Mouse (Mus musculus): ENCODE measurements around the gene Grik2. TPM values are rescaled to one million over a fixed set of nuclear protein-coding genes. Genes with fewer than 3 reads are reported as not detected.
"Not testable (repeated sequence)": the region's sequence is repeated elsewhere in the genome, so short reads cannot be mapped to it uniquely, and the experiment has no call there.

Grik2 gene
- total RNA-seq, 2 experiments from 2014 or later = 85.4 to 114 TPM

- DNase-seq (ENCODE audit: extremely low spot score in 1 of 2, low spot score in 1 of 2) = no peak
Measured at GRCm38 (mm10) chr10:49704446-49704845, 84.1 kb downstream of the Grik2 start.

- no peak for DNase-seq (ENCODE audit: extremely low spot score in 1 of 2, low spot score in 1 of 2)
Measured at GRCm38 (mm10) chr10:49652320-49652719, 136.2 kb downstream of the Grik2 start.

- DNase-seq (ENCODE audit: extremely low spot score in 1 of 2, low spot score in 1 of 2) = no peak
Measured at GRCm38 (mm10) chr10:49647116-49647515, 141.4 kb downstream of the Grik2 start.

- DNase-seq (ENCODE audit: extremely low spot score in 1 of 2, low spot score in 1 of 2) = no peak
Measured at GRCm38 (mm10) chr10:49639901-49640300, 148.7 kb downstream of the Grik2 start.

- no peak for DNase-seq (ENCODE audit: extremely low spot score in 1 of 2, low spot score in 1 of 2)
Measured at GRCm38 (mm10) chr10:49623951-49624350, 164.6 kb downstream of the Grik2 start.

GRCm38 (mm10) chr10:49597652-49598051 lies 190.9 kb downstream of the Grik2 start:
- DNase-seq (ENCODE audit: extremely low spot score in 1 of 2, low spot score in 1 of 2) = no peak

- DNase-seq (ENCODE audit: extremely low spot score in 1 of 2, low spot score in 1 of 2) = no peak
Measured at GRCm38 (mm10) chr10:49573514-49573913, 215.1 kb downstream of the Grik2 start.

- DNase-seq (ENCODE audit: extremely low spot score in 1 of 2, low spot score in 1 of 2) = no peak
Measured at GRCm38 (mm10) chr10:49559872-49560407, 228.6 kb downstream of the Grik2 start.

GRCm38 (mm10) chr10:49542249-49542648 lies 246.3 kb downstream of the Grik2 start:
- DNase-seq (ENCODE audit: extremely low spot score in 1 of 2, low spot score in 1 of 2) = no peak

GRCm38 (mm10) chr10:49519752-49520151 lies 268.8 kb downstream of the Grik2 start:
- no peak for DNase-seq (ENCODE audit: extremely low spot score in 1 of 2, low spot score in 1 of 2)

- no peak for DNase-seq (ENCODE audit: extremely low spot score in 1 of 2, low spot score in 1 of 2)
Measured at GRCm38 (mm10) chr10:49500628-49501027, 287.9 kb downstream of the Grik2 start.

- DNase-seq (ENCODE audit: extremely low spot score in 1 of 2, low spot score in 1 of 2) = no peak
Measured at GRCm38 (mm10) chr10:49497302-49497701, 291.3 kb downstream of the Grik2 start.

- no peak for DNase-seq (ENCODE audit: extremely low spot score in 1 of 2, low spot score in 1 of 2)
Measured at GRCm38 (mm10) chr10:49481439-49481838, 307.1 kb downstream of the Grik2 start.

GRCm38 (mm10) chr10:49480085-49480749 lies 308.3 kb downstream of the Grik2 start:
- DNase-seq (ENCODE audit: extremely low spot score in 1 of 2, low spot score in 1 of 2) = no peak

- DNase-seq (ENCODE audit: extremely low spot score in 1 of 2, low spot score in 1 of 2) = no peak
Measured at GRCm38 (mm10) chr10:49473613-49474012, 315.0 kb downstream of the Grik2 start.

GRCm38 (mm10) chr10:49456791-49457190 lies 331.8 kb downstream of the Grik2 start:
- no peak for DNase-seq (ENCODE audit: extremely low spot score in 1 of 2, low spot score in 1 of 2)

- no peak for DNase-seq (ENCODE audit: extremely low spot score in 1 of 2, low spot score in 1 of 2)
Measured at GRCm38 (mm10) chr10:49453535-49453934, 335.0 kb downstream of the Grik2 start.

- DNase-seq (ENCODE audit: extremely low spot score in 1 of 2, low spot score in 1 of 2) = no peak
Measured at GRCm38 (mm10) chr10:49441369-49441768, 347.2 kb downstream of the Grik2 start.

GRCm38 (mm10) chr10:49437057-49437456 lies 351.5 kb downstream of the Grik2 start:
- no peak for DNase-seq (ENCODE audit: extremely low spot score in 1 of 2, low spot score in 1 of 2)

- peak in 1 of 2 experiments; percentile 17 for DNase-seq (ENCODE audit: extremely low spot score in 1 of 2, low spot score in 1 of 2)
Measured at GRCm38 (mm10) chr10:49436301-49436700, 352.3 kb downstream of the Grik2 start.

GRCm38 (mm10) chr10:49432825-49433224 lies 355.7 kb downstream of the Grik2 start:
- DNase-seq (ENCODE audit: extremely low spot score in 1 of 2, low spot score in 1 of 2) = no peak

- DNase-seq (ENCODE audit: extremely low spot score in 1 of 2, low spot score in 1 of 2) = not testable (repeated sequence)
Measured at GRCm38 (mm10) chr10:49417206-49417605, 371.4 kb downstream of the Grik2 start.

Data from layer of hippocampus, postnatal 25 days (tissue).